Mouse (Mus musculus): ENCODE results near the gene Casq2.
A peak's percentile ranks its signal among the peaks of the same experiment; 100 is the strongest.

Gene Casq2

GRCm38 (mm10) chr3:102164911-102165310 is 78.7 kb downstream of the Casq2 start:
- DNase-seq (ENCODE audit: extremely low spot score): no peak

GRCm38 (mm10) chr3:102165536-102166286 is 79.5 kb downstream of the Casq2 start:
- DNase-seq (ENCODE audit: extremely low spot score): no peak

GRCm38 (mm10) chr3:102166287-102166620 is 80.0 kb downstream of the Casq2 start:
- no peak for DNase-seq (ENCODE audit: extremely low spot score)

- no peak for DNase-seq (ENCODE audit: extremely low spot score)
Observed at GRCm38 (mm10) chr3:102166794-102167193, 80.6 kb downstream of the Casq2 start.

GRCm38 (mm10) chr3:102167555-102168210 is 81.5 kb downstream of the Casq2 start:
- DNase-seq (ENCODE audit: extremely low spot score): no peak

- DNase-seq (ENCODE audit: extremely low spot score): no peak
Observed at GRCm38 (mm10) chr3:102169197-102169905, 83.1 kb downstream of the Casq2 start.

GRCm38 (mm10) chr3:102174118-102174865 is 88.1 kb downstream of the Casq2 start:
- no peak for DNase-seq (ENCODE audit: extremely low spot score)

GRCm38 (mm10) chr3:102175701-102176100 is 89.5 kb downstream of the Casq2 start:
- DNase-seq (ENCODE audit: extremely low spot score): no peak

- no peak for DNase-seq (ENCODE audit: extremely low spot score)
Observed at GRCm38 (mm10) chr3:102176116-102176515, 89.9 kb downstream of the Casq2 start.

- DNase-seq (ENCODE audit: extremely low spot score): no peak
Observed at GRCm38 (mm10) chr3:102177837-102178615, 91.8 kb downstream of the Casq2 start.

GRCm38 (mm10) chr3:102179869-102180268 is 93.7 kb downstream of the Casq2 start:
- no peak for DNase-seq (ENCODE audit: extremely low spot score)

GRCm38 (mm10) chr3:102180746-102181145 is 94.5 kb downstream of the Casq2 start:
- no peak for DNase-seq (ENCODE audit: extremely low spot score)

- no peak for DNase-seq (ENCODE audit: extremely low spot score)
Observed at GRCm38 (mm10) chr3:102181191-102181590, 95.0 kb downstream of the Casq2 start.

- DNase-seq (ENCODE audit: extremely low spot score): no peak
Observed at GRCm38 (mm10) chr3:102182601-102183000, 96.4 kb downstream of the Casq2 start.

- DNase-seq (ENCODE audit: extremely low spot score): no peak
Observed at GRCm38 (mm10) chr3:102184721-102185120, 98.5 kb downstream of the Casq2 start.

GRCm38 (mm10) chr3:102187401-102187800 is 101.2 kb downstream of the Casq2 start:
- DNase-seq (ENCODE audit: extremely low spot score): no peak

- DNase-seq (ENCODE audit: extremely low spot score): no peak
Observed at GRCm38 (mm10) chr3:102188972-102189371, 102.8 kb downstream of the Casq2 start.

GRCm38 (mm10) chr3:102190015-102190414 is 103.8 kb downstream of the Casq2 start:
- DNase-seq (ENCODE audit: extremely low spot score): peak; percentile 75

- DNase-seq (ENCODE audit: extremely low spot score): no peak
Observed at GRCm38 (mm10) chr3:102190642-102191041, 104.4 kb downstream of the Casq2 start.

- no peak for DNase-seq (ENCODE audit: extremely low spot score)
Observed at GRCm38 (mm10) chr3:102191575-102191974, 105.4 kb downstream of the Casq2 start.

- DNase-seq (ENCODE audit: extremely low spot score): no peak
Observed at GRCm38 (mm10) chr3:102192621-102193020, 106.4 kb downstream of the Casq2 start.
